Mouse (Mus musculus) regulatory T cell (primary cell): ENCODE measurements around the gene Pacs2.

Experiments
- in situ Hi-C: fragments of 300-600 bp; cut with MboI, MseI; formaldehyde crosslinking; loops from one replicate; pipeline ENCODE4 v1.15.1; 2025; ENCODE audit warnings: high pct_unique_total_duplicates

Pacs2 gene

GRCm38 (mm10) chr12:113114856-113115538 is 100.7 kb downstream of the Pacs2 start:
- in situ Hi-C loops, result no loop called here

- in situ Hi-C loops, result no loop called here
Measured at GRCm38 (mm10) chr12:113119516-113120410, 105.5 kb downstream of the Pacs2 start.
